Mouse (Mus musculus) lung, postnatal 25 days (tissue): Measurements from ENCODE around the gene Casp3.

Experiments
- DNase-seq: peaks from one replicate; pipeline ENCODE4 v3.0.0; 2022; ENCODE audit warnings: low spot score

Gene Casp3

GRCm38 (mm10) chr8:46680671-46681365 lies 63.7 kb downstream of the Casp3 start:
- no peak for DNase-seq

- peak; percentile 94 for DNase-seq
Observed at GRCm38 (mm10) chr8:46686664-46687336, 69.7 kb downstream of the Casp3 start.
